Mouse (Mus musculus): Measurements from ENCODE around the gene Cd3e. TPM values are rescaled to one million over a fixed set of nuclear protein-coding genes. Genes with fewer than 3 reads are reported as not detected.
A peak's percentile ranks its signal among the peaks of the same experiment; 100 is the strongest.

Gene Cd3e
- total RNA-seq, 1 experiment from 2014 or later, result not detected

- ATAC-seq (replicated peaks; ENCODE audit: low read depth, poor library complexity, severe bottlenecking), result peak; percentile 62; the same call in 1 of the 2 replicates
Measured at GRCm38 (mm10) chr9:45022800-45023199, 13.4 kb upstream of the Cd3e start.

GRCm38 (mm10) chr9:45018031-45018430, 8.6 kb upstream of the Cd3e start:
- ATAC-seq (replicated peaks; ENCODE audit: low read depth, poor library complexity, severe bottlenecking), result no peak

GRCm38 (mm10) chr9:45015841-45016240, 6.4 kb upstream of the Cd3e start:
- no peak for ATAC-seq (replicated peaks; ENCODE audit: low read depth, poor library complexity, severe bottlenecking)

- no peak for ATAC-seq (replicated peaks; ENCODE audit: low read depth, poor library complexity, severe bottlenecking)
Measured at GRCm38 (mm10) chr9:45014879-45015278, 5.5 kb upstream of the Cd3e start.

DNA sequence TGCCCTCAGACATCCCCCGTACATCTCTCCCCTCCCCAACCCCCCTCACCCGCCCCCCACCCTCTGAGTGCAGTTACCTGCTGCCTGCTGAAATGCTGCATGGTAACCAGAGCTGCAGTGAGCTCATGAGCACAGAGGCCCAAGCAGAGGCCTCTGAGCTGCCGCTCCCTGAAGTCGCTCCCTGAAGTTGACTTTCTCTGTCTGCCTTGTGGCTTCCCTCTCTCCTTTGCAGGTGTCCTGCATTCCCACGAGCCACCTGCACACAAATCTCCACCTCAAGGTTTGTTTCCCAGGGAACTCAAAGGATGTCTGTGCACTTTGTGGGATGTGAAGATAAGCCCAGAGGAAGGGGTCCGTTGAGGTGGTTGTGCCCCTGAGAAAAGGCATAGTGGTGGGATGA, 1.9 kb upstream of the Cd3e start:
- no peak for ATAC-seq (replicated peaks; ENCODE audit: low read depth, poor library complexity, severe bottlenecking)

DNA sequence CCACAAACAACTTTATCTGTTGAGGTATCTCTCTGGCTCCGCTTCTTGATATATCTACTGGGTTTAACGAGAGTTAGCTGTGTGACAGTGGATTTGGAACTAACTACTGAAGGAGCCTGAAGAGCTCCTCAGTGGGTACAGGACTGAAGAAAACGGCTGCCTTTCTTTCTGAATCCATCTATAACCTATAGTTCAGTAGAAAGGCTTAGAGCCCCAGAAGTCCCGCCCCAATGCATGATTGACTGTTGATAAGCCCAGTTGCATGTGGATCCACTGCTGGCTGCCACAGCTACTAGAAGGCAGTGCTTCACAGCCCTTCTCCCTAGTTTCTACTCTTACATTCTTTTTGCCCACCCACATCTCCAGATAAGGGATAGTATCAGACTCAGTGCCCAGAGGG, 1.0 kb upstream of the Cd3e start:
- no peak for ATAC-seq (replicated peaks; ENCODE audit: low read depth, poor library complexity, severe bottlenecking)

DNA sequence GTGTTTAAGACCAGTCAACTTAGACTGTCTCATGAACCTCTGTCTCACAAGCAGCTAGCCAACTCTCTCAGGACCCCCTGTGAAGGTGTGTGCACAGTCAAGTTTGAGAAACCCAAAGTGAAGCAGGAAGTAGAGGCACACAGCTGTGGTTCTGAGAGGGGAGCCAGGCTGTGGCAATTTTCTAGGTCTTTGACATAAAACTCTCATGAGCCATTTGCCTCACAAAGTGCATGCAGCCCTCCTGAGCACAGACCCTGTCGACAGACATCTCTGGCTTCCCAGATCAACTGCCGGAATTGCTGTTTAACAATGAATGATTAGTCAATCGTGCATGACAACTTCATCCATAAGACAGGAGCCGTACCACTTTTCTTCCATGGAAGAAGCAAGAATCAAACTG, 1.1 kb downstream of the Cd3e start:
- ATAC-seq (replicated peaks; ENCODE audit: low read depth, poor library complexity, severe bottlenecking), result no peak

DNA sequence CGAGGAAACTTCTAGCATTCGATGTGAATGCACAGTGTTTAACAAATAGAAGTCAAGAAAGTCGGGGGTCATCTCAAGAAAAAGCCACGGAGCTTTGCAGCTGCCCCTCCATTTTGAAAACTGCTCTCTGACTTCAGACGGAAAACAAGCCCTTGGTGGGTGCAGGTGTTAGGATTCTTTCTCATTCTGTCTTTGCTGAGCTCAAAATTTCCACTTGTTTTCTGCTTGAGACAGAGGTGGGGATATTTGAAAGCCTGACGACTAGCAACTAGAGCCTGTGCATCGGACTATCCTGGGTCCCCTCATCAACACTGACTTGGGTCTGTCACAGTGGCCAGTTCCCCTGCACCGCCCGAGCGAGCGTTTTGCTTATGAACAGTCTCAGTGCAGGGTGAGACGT, 2.0 kb downstream of the Cd3e start:
- ATAC-seq (replicated peaks; ENCODE audit: low read depth, poor library complexity, severe bottlenecking), result no peak

GRCm38 (mm10) chr9:45000249-45000648, 9.2 kb downstream of the Cd3e start:
- ATAC-seq (replicated peaks; ENCODE audit: low read depth, poor library complexity, severe bottlenecking), result no peak

DNA sequence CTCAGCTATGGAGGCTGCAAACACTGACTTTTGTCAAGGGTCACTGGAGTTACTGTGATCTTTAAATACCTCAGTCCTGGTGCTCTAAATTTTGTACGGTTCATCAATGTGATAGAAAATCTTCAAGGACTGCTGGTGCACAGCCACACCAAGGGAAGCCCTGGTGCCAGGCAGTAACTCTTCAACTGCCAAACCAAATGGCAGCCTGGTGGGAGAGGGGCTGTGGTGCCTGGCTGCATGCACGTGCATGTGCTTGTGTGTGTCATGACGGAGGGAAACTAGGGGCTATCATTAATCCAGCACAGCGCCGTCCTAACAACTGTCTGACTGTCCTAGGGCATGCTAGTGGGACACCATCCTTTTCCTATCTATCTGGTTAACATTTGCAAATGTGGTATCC, 9.7 kb downstream of the Cd3e start:
- ATAC-seq (replicated peaks; ENCODE audit: low read depth, poor library complexity, severe bottlenecking), result no peak

DNA sequence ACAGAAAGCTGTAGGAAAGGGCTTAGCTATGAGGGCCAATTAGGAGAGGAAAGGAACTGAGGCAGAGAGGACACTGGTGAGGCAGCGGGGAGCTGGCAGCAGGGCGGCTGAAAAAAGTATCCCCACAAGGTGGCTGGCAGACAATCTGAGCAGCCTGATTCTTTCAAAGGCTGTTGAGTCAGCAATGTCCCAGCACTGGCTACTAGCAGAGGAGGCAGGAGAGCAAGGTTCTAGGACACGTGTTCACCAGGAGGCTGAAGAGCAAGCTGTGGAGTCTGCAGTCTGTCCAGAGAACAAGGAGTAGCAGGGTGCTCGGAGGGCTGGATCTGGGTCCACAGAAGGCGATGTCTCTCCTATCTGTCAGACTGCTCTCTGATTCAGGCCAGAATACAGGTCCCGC, 10.3 kb downstream of the Cd3e start:
- no peak for ATAC-seq (replicated peaks; ENCODE audit: low read depth, poor library complexity, severe bottlenecking)

GRCm38 (mm10) chr9:44998138-44998537, 11.3 kb downstream of the Cd3e start:
- ATAC-seq (replicated peaks; ENCODE audit: low read depth, poor library complexity, severe bottlenecking), result peak; percentile 39; the same call in 1 of the 2 replicates

DNA sequence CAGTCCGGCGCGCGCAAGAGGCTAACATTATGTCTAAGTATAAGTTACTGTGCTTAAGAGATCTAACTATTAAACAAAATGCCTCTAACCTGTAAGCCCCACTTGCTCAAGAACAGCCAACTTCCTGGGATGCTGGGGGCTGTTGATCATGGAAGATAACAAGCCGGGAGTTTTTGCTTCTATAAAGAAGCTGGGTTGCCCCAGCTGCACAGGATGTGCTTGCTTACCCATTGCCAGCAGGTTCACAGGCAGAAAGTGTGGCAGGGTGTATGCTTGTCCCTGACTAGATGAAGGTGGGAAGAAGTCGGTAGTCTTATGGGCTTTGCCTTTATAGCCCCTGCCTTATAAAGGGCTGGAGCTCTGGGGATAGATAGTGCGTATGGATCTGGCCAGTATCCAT, 12.8 kb downstream of the Cd3e start:
- no peak for ATAC-seq (replicated peaks; ENCODE audit: low read depth, poor library complexity, severe bottlenecking)

DNA sequence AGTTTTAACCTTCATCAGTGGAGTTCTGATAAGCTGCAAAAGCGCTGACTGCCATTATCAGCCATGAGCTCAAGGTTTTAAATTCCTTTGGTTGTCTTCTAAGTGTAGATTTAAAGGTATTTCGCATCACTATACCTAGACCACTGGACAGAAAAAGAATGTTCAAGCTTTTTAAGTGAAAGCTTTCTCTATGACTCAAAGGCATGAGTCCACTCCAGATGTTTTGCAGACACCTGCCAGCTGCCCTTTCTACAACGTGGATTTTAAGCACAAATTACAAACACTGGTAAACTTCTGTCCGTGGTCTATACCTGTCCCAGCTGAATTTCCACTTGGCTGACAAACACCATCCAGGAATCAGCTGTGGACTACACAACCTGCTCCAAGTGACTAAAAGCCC, 14.5 kb downstream of the Cd3e start:
- ATAC-seq (replicated peaks; ENCODE audit: low read depth, poor library complexity, severe bottlenecking), result no peak

DNA sequence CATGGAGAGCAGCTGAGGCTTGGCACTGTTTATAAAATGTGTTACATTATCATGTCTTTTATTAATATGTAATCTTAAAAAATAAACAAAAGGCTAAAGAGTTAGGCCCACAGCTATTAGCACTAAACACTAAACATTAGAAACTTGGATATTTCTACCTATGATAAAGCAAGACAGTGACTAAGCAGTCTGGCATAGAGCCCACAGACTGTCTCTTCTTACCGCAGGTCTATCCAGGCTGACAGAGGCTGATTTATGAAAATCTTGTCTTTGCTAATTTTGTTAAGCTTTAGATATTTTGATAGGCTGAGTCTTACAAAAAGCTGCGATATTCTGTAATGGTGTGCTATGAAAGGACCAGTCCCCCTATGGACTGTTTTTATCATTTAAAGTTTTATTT, 16.2 kb downstream of the Cd3e start:
- ATAC-seq (replicated peaks; ENCODE audit: low read depth, poor library complexity, severe bottlenecking), result 0 out of 2 replicates have a peak, but pooled peaks have one; percentile 11

DNA sequence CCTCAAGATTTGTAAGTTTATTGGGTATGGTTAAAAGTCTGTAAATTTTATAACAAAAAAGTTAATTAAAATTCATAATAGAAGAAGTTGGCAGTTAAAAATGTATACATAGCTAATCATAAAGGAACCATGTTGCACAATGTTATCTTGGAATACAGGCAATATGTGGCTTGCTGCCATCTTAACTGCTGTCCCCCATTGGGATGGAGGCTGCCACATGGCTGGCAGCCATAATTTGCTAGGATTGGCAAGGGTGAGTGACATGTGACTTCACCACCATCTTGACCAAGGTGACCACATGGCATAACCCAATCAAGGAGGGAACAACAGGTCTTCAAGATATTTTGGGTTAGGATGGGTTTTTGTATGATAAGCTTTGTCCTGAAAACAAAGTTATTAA, 17.2 kb downstream of the Cd3e start:
- no peak for ATAC-seq (replicated peaks; ENCODE audit: low read depth, poor library complexity, severe bottlenecking)

DNA sequence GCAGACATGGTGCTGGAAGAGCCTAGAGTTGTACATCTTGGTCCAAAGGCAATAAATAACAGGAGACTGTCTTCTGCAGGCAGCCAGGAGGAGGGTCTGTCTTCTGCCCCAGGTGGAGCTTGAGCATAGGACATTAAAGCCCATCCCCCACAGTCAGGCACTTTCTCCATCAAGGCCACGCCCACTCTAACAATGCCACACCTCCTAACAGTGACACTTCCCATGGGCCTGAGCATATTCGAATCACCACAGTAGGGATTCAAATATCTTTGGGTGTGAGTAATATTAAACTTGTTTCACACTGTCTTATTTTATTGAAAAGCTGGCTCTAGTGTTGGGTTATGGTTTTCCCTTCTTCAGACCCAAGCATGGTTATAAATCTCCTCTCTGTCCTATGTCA, 17.6 kb downstream of the Cd3e start:
- no peak for ATAC-seq (replicated peaks; ENCODE audit: low read depth, poor library complexity, severe bottlenecking)

GRCm38 (mm10) chr9:44986976-44987375, 22.5 kb downstream of the Cd3e start:
- peak; percentile 34 for ATAC-seq (replicated peaks; ENCODE audit: low read depth, poor library complexity, severe bottlenecking)

GRCm38 (mm10) chr9:44986242-44986781, 23.1 kb downstream of the Cd3e start:
- ATAC-seq (replicated peaks; ENCODE audit: low read depth, poor library complexity, severe bottlenecking), result peak; percentile 98

DNA sequence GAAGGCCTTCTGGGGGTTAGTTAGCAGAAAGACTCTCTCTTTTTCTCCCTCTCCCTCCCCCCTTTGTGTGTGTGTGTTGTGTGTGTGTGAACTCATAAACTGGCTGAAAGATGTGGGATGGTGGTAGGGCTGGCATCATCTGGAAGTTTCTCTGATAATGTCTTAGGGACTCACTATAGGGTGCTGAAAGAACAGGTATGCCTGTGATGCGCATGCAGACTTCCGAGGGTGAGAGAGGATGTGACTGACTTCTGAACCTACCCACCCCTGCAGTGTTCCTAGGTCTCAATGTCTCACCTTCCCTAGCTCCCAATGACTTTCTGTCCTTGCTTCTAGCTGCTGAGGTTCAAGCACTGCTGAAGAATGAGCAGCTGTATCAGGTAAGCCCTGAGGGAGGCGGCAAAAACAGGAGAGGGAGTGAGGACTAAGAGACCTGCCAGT, 23.7 kb downstream of the Cd3e start:
- no peak for ATAC-seq (replicated peaks; ENCODE audit: low read depth, poor library complexity, severe bottlenecking)

- ATAC-seq (replicated peaks; ENCODE audit: low read depth, poor library complexity, severe bottlenecking), result no peak
Measured at GRCm38 (mm10) chr9:44983001-44983400, 26.4 kb downstream of the Cd3e start.

GRCm38 (mm10) chr9:44982531-44982930, 26.9 kb downstream of the Cd3e start:
- ATAC-seq (replicated peaks; ENCODE audit: low read depth, poor library complexity, severe bottlenecking), result no peak

GRCm38 (mm10) chr9:44982081-44982480, 27.3 kb downstream of the Cd3e start:
- ATAC-seq (replicated peaks; ENCODE audit: low read depth, poor library complexity, severe bottlenecking), result no peak

Data from common myeloid progenitor, adult 5-6 weeks (primary cell).